ENCODE assay signal across 9 mouse cellular contexts in genomic region chr2:83714783-83715182, GRCm38 (mm10). TPM values are rescaled to one million over a fixed set of nuclear protein-coding genes. Genes with fewer than 3 reads are reported as not detected.
DNase-seq lines count a peak whose midpoint lies in the region; ATAC-seq lines count a peak whose summit lies in the region.
"Had no signal": no experiment of that assay in that cellular context is flagged by ENCODE, and none has a peak within 500 bp of the region (broad histone marks: within the 10 kb centered on the region; RNA-seq: fewer than 3 reads in every experiment).

No protein-coding gene starts in this region.

- H3K4me1 ChIP-seq in midbrain, embryonic 16.5 days (ENCODE audit: control insufficient read depth, insufficient read depth, low read length): no peaks in the 10 kb centered on the region
- H3K4me1 ChIP-seq in midbrain, embryonic 15.5 days: no peaks in the 10 kb centered on the region
- H3K4me1 ChIP-seq in heart, embryonic 13.5 days: peaks cover 12% of the 10 kb centered on the region
- H3K4me1 ChIP-seq in stomach, embryonic 14.5 days (ENCODE audit: control insufficient read depth, insufficient read depth, low read length): peaks cover 1% of the 10 kb centered on the region; the same call in 1 of the 2 replicates
- H3K4me1 ChIP-seq in forebrain, embryonic 12.5 days: no peaks in the 10 kb centered on the region
- H3K4me1 ChIP-seq: midbrain, embryonic 12.5 days had no signal

- H3K9me3 ChIP-seq in midbrain, embryonic 16.5 days (replicated peaks; ENCODE audit: control insufficient read depth, low read length, poor library complexity, severe bottlenecking): no peaks in the 10 kb centered on the region
- H3K9me3 ChIP-seq in midbrain, embryonic 15.5 days: no peaks in the 10 kb centered on the region
- no peaks in the 10 kb centered on the region for H3K9me3 ChIP-seq in heart, embryonic 13.5 days
- H3K9me3 ChIP-seq in stomach, embryonic 14.5 days (ENCODE audit: control insufficient read depth, low read depth, low read length): no peaks in the 10 kb centered on the region
- no peaks in the 10 kb centered on the region for H3K9me3 ChIP-seq in forebrain, embryonic 12.5 days
- H3K9me3 ChIP-seq: midbrain, embryonic 12.5 days had no signal

- peak; percentile 54 for DNase-seq in embryo, embryonic 11.5 days (ENCODE audit: low read depth, low spot score)
- peak; percentile 91 for DNase-seq in kidney, postnatal 10 days
- peak; percentile 90 for DNase-seq in lung, postnatal 10 days

- peak overlapping the region; percentile 29; the same call in 1 of the 2 replicates for H3K27ac ChIP-seq in midbrain, embryonic 16.5 days (ENCODE audit: low read length)
- no peak overlapping the region for H3K27ac ChIP-seq in midbrain, embryonic 15.5 days
- H3K27ac ChIP-seq in heart, embryonic 13.5 days (replicated peaks): peak overlapping the region; percentile 53; the same call in 1 of the 2 replicates
- H3K27ac ChIP-seq in stomach, embryonic 14.5 days (ENCODE audit: low read length): no peak overlapping the region
- no peak overlapping the region for H3K27ac ChIP-seq in forebrain, embryonic 12.5 days
- H3K27ac ChIP-seq: midbrain, embryonic 12.5 days had no signal

- no peak overlapping the region for H3K4me2 ChIP-seq in midbrain, embryonic 16.5 days (ENCODE audit: low read length)
- H3K4me2 ChIP-seq in midbrain, embryonic 15.5 days: no peak overlapping the region
- H3K4me2 ChIP-seq in heart, embryonic 13.5 days: peak overlapping the region; percentile 16; the same call in 1 of the 2 replicates
- H3K4me2 ChIP-seq in stomach, embryonic 14.5 days (replicated peaks; ENCODE audit: low read depth, low read length): no peak overlapping the region
- H3K4me2 ChIP-seq in forebrain, embryonic 12.5 days: no peak overlapping the region
- H3K4me2 ChIP-seq: midbrain, embryonic 12.5 days had no signal

- no peak overlapping the region for H3K9ac ChIP-seq in midbrain, embryonic 16.5 days (ENCODE audit: low read depth, low read length)
- no peak overlapping the region for H3K9ac ChIP-seq in midbrain, embryonic 15.5 days
- no peak overlapping the region for H3K9ac ChIP-seq in heart, embryonic 13.5 days
- no peak overlapping the region for H3K9ac ChIP-seq in stomach, embryonic 14.5 days (replicated peaks; ENCODE audit: low read depth, low read length)
- H3K9ac ChIP-seq in forebrain, embryonic 12.5 days: no peak overlapping the region
- H3K9ac ChIP-seq: midbrain, embryonic 12.5 days had no signal

- ATAC-seq in midbrain, embryonic 16.5 days: no peak
- no peak for ATAC-seq in midbrain, embryonic 15.5 days (replicated peaks)
- peak; percentile 59; the same call in 1 of the 2 replicates for ATAC-seq in heart, embryonic 13.5 days (ENCODE audit: extremely low read depth, insufficient number of reproducible peaks, low FRiP score, low TSS enrichment)
- peak; percentile 80; the same call in 1 of the 2 replicates for ATAC-seq in stomach, embryonic 14.5 days (ENCODE audit: insufficient number of reproducible peaks, insufficient read depth, low FRiP score, low read depth)
- no peak for ATAC-seq in forebrain, embryonic 12.5 days (ENCODE audit: low FRiP score)

- whole genome bisulfite sequencing in midbrain, embryonic 16.5 days: 51% methylated on average over 6 of the region's 6 CpGs
- 51% methylated on average over 6 of the region's 6 CpGs for WGBS in midbrain, embryonic 15.5 days
- 23% methylated on average over 6 of the region's 6 CpGs for WGBS in heart, embryonic 13.5 days
- 10% methylated on average over 6 of the region's 6 CpGs for WGBS in stomach, embryonic 14.5 days
- 68% methylated on average over 6 of the region's 6 CpGs for WGBS in forebrain, embryonic 12.5 days

- H3K27me3 ChIP-seq in midbrain, embryonic 16.5 days (ENCODE audit: control insufficient read depth, insufficient read depth, low read depth, low read length): no peaks in the 10 kb centered on the region
- no peaks in the 10 kb centered on the region for H3K27me3 ChIP-seq in midbrain, embryonic 15.5 days (replicated peaks)
- 0 out of 2 replicates have a peak, but pooled peaks cover 3% of the 10 kb centered on the region for H3K27me3 ChIP-seq in heart, embryonic 13.5 days (replicated peaks)
- no peaks in the 10 kb centered on the region for H3K27me3 ChIP-seq in stomach, embryonic 14.5 days (ENCODE audit: control insufficient read depth, insufficient read depth, low read length)
- H3K27me3 ChIP-seq in forebrain, embryonic 12.5 days: no peaks in the 10 kb centered on the region
- H3K27me3 ChIP-seq: midbrain, embryonic 12.5 days had no signal

- H3K4me3 ChIP-seq in midbrain, embryonic 16.5 days (ENCODE audit: low read depth, low read length): no peak overlapping the region
- H3K4me3 ChIP-seq in midbrain, embryonic 15.5 days: no peak overlapping the region
- no peak overlapping the region for H3K4me3 ChIP-seq in heart, embryonic 13.5 days
- H3K4me3 ChIP-seq in stomach, embryonic 14.5 days (ENCODE audit: low read depth, low read length): no peak overlapping the region
- H3K4me3 ChIP-seq in forebrain, embryonic 12.5 days (replicated peaks): no peak overlapping the region
- H3K4me3 ChIP-seq: midbrain, embryonic 12.5 days had no signal

- H3K36me3 ChIP-seq in midbrain, embryonic 16.5 days (ENCODE audit: control insufficient read depth, insufficient read depth, low read length): no peaks in the 10 kb centered on the region
- H3K36me3 ChIP-seq in midbrain, embryonic 15.5 days (replicated peaks): no peaks in the 10 kb centered on the region
- no peaks in the 10 kb centered on the region for H3K36me3 ChIP-seq in heart, embryonic 13.5 days
- no peaks in the 10 kb centered on the region for H3K36me3 ChIP-seq in stomach, embryonic 14.5 days (ENCODE audit: control insufficient read depth, insufficient read depth, low read length)
- no peaks in the 10 kb centered on the region for H3K36me3 ChIP-seq in forebrain, embryonic 12.5 days (replicated peaks)
- H3K36me3 ChIP-seq: midbrain, embryonic 12.5 days had no signal

RNA-seq across cellular contexts. Expression of gene Itgav, which starts 9.4 kb away (rescaled TPM):
- polyA plus RNA-seq in midbrain, embryonic 16.5 days (2015; fragmentation: Nextera tagmentation; extraction: Ambion mirVana): 19.9 and 20.5 TPM in 2 replicates
- polyA plus RNA-seq in midbrain, embryonic 15.5 days (2015; fragmentation: Nextera tagmentation; extraction: Ambion mirVana): 16.1 and 16.9 TPM in 2 replicates
- 48.8 and 50.4 TPM in 2 replicates for polyA plus RNA-seq in heart, embryonic 13.5 days (2015; fragmentation: Nextera tagmentation; extraction: Ambion mirVana)
- polyA plus RNA-seq in stomach, embryonic 14.5 days (2014; fragmentation: Nextera tagmentation; extraction: Ambion mirVana): 96.2 and 106 TPM in 2 replicates
- 44.4 and 46.5 TPM in 2 replicates for polyA plus RNA-seq in forebrain, embryonic 12.5 days (2016; fragmentation: Nextera tagmentation; extraction: Ambion mirVana)

Comparison
In these comparisons a context has a peak if more than half of its experiments do, and no peak if none do; other contexts are left out.
1. H3K27ac ChIP-seq: peak in midbrain, embryonic 16.5 days (single experiment) and heart, embryonic 13.5 days (single experiment); none in midbrain, embryonic 15.5 days (single experiment), stomach, embryonic 14.5 days (single experiment) and forebrain, embryonic 12.5 days (single experiment).
2. ATAC-seq: peak in heart, embryonic 13.5 days (single experiment) and stomach, embryonic 14.5 days (single experiment); none in midbrain, embryonic 16.5 days (single experiment), midbrain, embryonic 15.5 days (single experiment) and forebrain, embryonic 12.5 days (single experiment).
3. Peak in every context shown above with its lines, with median percentiles within 50 percentile points of each other: DNase-seq.